Mouse (Mus musculus) splenic B cell, adult 2 months (primary cell): ENCODE measurements around the gene Ubc.

Experiments
- DNase-seq: peaks from one replicate; pipeline ENCODE4 v3.0.0-alpha.2; 2011; ENCODE audit warnings: low read depth, low spot score
- H3K27me3 ChIP-seq: 2 replicates; pipeline ENCODE4 v1.6.1; 2012; ENCODE audit warnings: mild to moderate bottlenecking, low read length, moderate library complexity, mixed read lengths; ENCODE audit not compliant: control insufficient read depth, poor library complexity, insufficient read depth, severe bottlenecking
- H3K36me3 ChIP-seq: 2 replicates; pipeline ENCODE4 v1.6.1; 2012; ENCODE audit warnings: mild to moderate bottlenecking, low read length, moderate library complexity, mixed read lengths; ENCODE audit not compliant: control insufficient read depth, poor library complexity, insufficient read depth, severe bottlenecking

Gene Ubc

GRCm38 (mm10) chr5:125355650-125356049 lies 34.4 kb downstream of the Ubc start:
- H3K27me3 ChIP-seq, result no peaks in the 10 kb centered on the region
- no peak for DNase-seq
- H3K36me3 ChIP-seq, result no peaks in the 10 kb centered on the region; the same call in 1 of the 2 replicates

GRCm38 (mm10) chr5:125354885-125355492 lies 35.0 kb downstream of the Ubc start:
- Histone ChIP-seq H3K27me3 (no peaks in the 10 kb centered on the region), H3K36me3 (no peaks in the 10 kb centered on the region; the same call in 1 of the 2 replicates)
- DNase-seq, result no peak

GRCm38 (mm10) chr5:125352781-125353294 lies 37.2 kb downstream of the Ubc start:
- no peaks in the 10 kb centered on the region; the same call in 1 of the 2 replicates for H3K36me3 ChIP-seq
- H3K27me3 ChIP-seq, result no peaks in the 10 kb centered on the region
- no peak for DNase-seq

- H3K27me3 ChIP-seq, result no peaks in the 10 kb centered on the region
- DNase-seq, result peak; percentile 61
- no peaks in the 10 kb centered on the region; the same call in 1 of the 2 replicates for H3K36me3 ChIP-seq
Measured at GRCm38 (mm10) chr5:125351939-125352338, 38.1 kb downstream of the Ubc start.

GRCm38 (mm10) chr5:125351057-125351456 lies 38.9 kb downstream of the Ubc start:
- no peaks in the 10 kb centered on the region; the same call in 1 of the 2 replicates for H3K36me3 ChIP-seq
- DNase-seq, result no peak
- H3K27me3 ChIP-seq, result no peaks in the 10 kb centered on the region

GRCm38 (mm10) chr5:125349391-125349790 lies 40.6 kb downstream of the Ubc start:
- Histone ChIP-seq H3K36me3 (no peaks in the 10 kb centered on the region; the same call in 1 of the 2 replicates), H3K27me3 (no peaks in the 10 kb centered on the region)
- DNase-seq, result no peak

- Histone ChIP-seq H3K36me3 (no peaks in the 10 kb centered on the region; the same call in 1 of the 2 replicates), H3K27me3 (no peaks in the 10 kb centered on the region)
- DNase-seq, result peak; percentile 65
Measured at GRCm38 (mm10) chr5:125348487-125348886, 41.5 kb downstream of the Ubc start.

- Histone ChIP-seq H3K27me3 (no peaks in the 10 kb centered on the region), H3K36me3 (no peaks in the 10 kb centered on the region; the same call in 1 of the 2 replicates)
- no peak for DNase-seq
Measured at GRCm38 (mm10) chr5:125348067-125348466, 41.9 kb downstream of the Ubc start.

- DNase-seq, result no peak
- Histone ChIP-seq H3K36me3 (no peaks in the 10 kb centered on the region), H3K27me3 (no peaks in the 10 kb centered on the region)
Measured at GRCm38 (mm10) chr5:125344296-125344695, 45.7 kb downstream of the Ubc start.

GRCm38 (mm10) chr5:125341459-125342090 lies 48.4 kb downstream of the Ubc start:
- no peak for DNase-seq
- no peaks in the 10 kb centered on the region for H3K27me3 ChIP-seq
- no peaks in the 10 kb centered on the region for H3K36me3 ChIP-seq

- DNase-seq, result peak; percentile 88
- H3K36me3 ChIP-seq, result no peaks in the 10 kb centered on the region
Measured at GRCm38 (mm10) chr5:125340547-125341262, 49.3 kb downstream of the Ubc start, which contains the start of gene Scarb1. Gene Scarb1, minus strand, starts transcription at chr5:125341094.

GRCm38 (mm10) chr5:125339851-125340531 lies 50.0 kb downstream of the Ubc start:
- H3K36me3 ChIP-seq, result no peaks in the 10 kb centered on the region
- no peak for DNase-seq
- no peaks in the 10 kb centered on the region for H3K27me3 ChIP-seq

More at GRCm38 (mm10) chr5:125340547-125341262, 49.3 kb downstream of the Ubc start, which contains the start of gene Scarb1:
- H3K27me3 ChIP-seq, result no peaks in the 10 kb centered on the region

- peak; percentile 37 for DNase-seq
- no peaks in the 10 kb centered on the region for H3K36me3 ChIP-seq
- H3K27me3 ChIP-seq, result no peaks in the 10 kb centered on the region
Measured at GRCm38 (mm10) chr5:125339108-125339751, 50.8 kb downstream of the Ubc start.

- DNase-seq, result no peak
- Histone ChIP-seq H3K36me3 (no peaks in the 10 kb centered on the region), H3K27me3 (no peaks in the 10 kb centered on the region)
Measured at GRCm38 (mm10) chr5:125337526-125337925, 52.5 kb downstream of the Ubc start.
